Mouse (Mus musculus) cerebral cortex, adult 2 months (tissue): ENCODE measurements around the gene Cort.

Experiments used
- WGBS: fragments of 180-500 bp; shearing (Covaris S2); methylation state at CpG from one replicate; pipeline ENCODE4 v1.1.7; 2018; 5-methylcytosine and 5-hydroxymethylcytosine counted together

Cort gene

DNA sequence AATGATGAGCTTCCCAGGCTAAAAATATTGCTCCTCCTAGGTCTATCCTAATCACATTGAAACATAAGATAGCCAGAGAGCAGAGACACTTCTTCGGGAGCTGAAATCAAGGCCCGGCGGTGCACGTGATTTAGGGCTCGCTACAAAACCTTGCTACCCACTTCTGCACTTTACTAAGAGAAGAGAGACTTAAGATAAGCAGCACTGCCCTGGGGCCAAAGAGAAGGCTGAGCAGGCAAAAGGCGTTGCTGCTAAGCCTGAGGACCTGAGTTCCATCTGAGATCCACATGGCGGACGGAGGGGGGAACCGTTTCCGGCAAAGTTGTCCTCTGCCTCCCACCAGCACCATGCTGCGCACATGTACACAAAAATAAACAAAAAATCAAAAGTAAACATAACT, 28.0 kb downstream of the Cort start:
- WGBS = 13% methylated on average over 11 of the region's 11 CpGs

DNA sequence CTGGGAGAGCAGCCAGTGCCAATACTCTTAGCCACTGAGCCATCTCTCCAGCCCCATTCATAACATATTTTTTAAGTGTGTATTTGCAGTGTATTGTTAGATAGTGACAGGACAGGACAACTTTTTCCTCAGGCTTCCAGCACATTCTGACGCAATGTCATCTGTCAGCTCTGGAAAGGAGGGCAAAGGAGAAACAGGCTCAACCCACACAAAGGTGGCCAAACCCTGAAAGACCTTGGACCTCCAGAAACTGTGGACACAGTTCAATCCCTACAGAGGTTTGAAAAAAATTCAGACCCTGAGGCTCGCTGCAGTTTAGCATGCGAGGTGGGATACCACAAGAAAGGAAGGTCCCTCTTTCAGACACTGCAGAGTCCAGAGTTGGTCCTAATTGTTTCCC, 28.6 kb downstream of the Cort start:
- WGBS = 87% methylated on average over 3 of the region's 3 CpGs

DNA sequence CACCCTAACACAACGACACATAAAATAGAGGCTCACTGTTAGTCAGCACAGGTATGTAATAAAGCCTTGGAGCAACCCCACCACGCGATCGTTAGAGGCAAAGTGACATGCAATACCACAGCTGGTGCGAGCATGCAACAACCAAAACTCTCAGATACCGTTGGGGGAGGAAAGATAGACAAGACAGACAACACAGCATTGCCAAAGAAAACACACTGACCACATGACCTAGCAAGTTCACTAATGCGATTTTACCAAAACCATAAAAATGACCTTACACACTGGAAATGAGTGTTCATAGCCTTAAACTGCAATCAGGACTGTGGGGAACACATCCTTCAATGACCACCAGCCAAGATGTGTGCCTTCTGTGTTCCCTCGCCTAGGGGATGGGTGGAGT, 35.2 kb downstream of the Cort start:
- WGBS = 88% methylated on average over 8 of the region's 8 CpGs

DNA sequence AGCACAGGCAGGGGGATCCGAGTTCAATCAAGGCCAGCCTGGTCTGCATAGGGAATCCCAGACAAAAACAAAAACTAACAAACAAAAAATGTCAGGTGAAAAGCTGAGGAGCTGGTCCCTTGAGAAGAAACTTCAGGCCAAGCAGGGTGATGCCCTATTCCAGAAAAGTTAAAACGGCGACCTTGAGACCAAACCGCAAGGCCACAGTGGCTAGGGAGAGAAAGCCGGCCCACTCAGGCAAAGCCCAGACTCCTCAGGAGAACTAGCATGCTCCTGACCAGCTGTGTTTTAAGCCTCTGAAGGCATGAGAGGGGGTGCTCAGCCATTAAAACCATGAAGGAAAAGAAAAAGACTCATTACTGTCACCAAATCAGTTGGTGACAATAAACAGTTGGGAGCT, 41.2 kb downstream of the Cort start:
- WGBS = 92% methylated on average over 5 of the region's 5 CpGs

DNA sequence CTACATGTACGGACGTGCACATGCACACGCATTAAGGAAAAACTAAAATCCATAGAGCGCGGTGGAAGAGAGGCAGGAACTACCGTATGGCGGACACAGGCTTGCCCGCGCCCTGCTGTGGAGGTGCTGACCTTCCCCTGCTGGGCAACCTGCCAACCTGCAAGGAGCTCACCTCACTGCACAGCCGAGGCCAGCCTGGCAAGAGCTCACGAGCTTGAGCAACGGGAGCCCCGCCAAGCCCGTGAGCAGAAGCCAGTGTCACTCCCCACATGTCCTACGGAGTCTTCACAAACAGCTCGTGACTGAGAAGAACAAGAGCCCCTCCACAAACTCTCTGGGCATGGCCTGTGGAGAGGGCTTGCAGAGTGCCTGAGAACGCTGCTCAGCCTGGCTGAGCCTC, 45.0 kb downstream of the Cort start:
- 61% methylated on average over 17 of the region's 17 CpGs for WGBS

DNA sequence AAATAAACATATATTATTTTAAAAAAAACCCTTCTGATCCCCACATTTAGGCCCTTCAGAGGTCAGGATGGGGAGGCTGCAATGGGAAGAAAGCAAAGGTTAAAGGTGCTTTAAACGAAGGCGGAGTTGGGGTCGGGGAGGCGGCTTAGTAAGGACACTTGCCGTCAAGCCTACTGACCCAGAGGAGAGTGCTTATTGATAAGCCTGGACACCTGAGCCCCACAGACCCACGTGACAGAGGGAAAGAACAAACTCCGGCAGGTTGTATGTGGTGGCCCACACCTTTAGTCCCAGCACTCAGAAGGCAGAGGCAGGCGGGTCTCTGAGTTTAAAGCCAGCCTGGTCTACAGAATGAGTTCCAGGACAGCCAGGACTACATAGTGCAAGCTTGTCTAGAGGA, 46.5 kb downstream of the Cort start:
- WGBS = 96% methylated on average over 8 of the region's 8 CpGs

DNA sequence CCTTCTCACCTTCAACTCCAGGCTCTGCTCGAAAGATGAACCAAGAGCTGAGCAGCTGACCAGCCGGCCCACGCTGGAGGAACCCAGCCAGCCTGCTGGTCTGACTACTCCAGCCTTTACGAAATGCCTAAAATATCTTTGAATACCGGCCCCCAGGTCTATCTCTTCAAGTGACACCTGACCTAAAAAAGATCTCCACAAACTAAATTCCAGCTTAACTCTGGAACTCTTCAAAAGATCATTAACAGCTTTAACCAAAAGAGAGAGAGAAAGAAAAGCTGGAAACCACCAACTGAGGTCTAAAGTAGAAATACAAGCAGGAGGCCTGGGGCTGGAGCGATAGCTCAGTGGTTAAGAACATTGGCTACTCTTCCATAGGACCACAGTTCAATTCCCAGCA, 46.9 kb downstream of the Cort start:
- WGBS = 87% methylated on average over 6 of the region's 6 CpGs

DNA sequence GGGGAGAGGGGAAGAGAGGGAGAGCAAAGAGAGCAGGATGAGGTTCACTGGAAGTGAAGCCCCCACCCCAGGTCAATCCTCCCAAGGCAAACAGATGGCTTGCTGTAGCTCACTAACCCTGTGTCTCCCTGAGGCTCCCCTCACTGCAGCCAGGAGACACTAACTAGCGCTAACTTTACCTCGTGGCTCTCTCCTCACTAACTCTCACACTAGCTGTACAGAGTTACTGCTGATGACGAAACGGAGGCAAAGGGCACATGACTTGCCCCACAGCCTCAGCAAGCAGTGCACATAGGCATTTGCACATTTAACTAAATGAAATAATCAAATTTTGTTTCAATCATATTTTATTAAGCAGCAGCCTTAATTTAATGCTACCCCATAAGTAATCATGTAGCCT, 48.3 kb downstream of the Cort start:
- WGBS = 86% methylated on average over 4 of the region's 4 CpGs

DNA sequence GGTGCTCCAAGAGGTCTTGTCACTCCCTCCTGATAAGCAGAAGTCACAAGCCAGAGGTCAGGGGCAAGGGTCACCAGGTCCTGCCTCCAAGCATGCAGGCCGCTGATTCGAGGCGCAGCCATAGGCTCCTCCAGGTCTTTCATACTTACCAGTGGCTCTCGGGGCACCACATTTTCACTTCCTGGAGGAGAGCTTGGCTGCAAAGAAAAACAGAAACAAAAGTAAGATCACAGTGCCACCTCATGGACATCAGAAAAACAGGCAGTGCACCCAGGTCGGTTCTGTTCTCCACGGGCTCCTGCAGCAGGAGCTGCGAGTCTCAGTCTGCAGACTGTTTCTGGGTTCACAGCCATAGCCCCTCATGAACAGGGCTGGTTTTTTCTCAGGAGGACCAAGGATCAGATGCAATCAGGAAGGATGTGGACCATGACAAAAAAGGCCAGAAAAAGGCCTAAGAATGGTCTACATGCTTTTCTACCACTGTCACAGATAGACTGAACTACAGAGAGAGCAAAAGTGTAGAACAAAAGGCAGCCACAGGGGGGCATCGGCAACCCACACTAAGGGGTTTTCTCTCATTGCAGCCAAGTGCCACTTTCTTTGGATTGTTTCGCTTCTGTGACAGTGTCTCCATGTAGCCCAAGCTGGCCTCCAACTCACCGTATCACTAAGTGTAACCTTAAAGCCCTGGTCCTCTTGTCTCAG, 50.5 kb downstream of the Cort start:
- WGBS = 18% methylated on average over 10 of the region's 10 CpGs

DNA sequence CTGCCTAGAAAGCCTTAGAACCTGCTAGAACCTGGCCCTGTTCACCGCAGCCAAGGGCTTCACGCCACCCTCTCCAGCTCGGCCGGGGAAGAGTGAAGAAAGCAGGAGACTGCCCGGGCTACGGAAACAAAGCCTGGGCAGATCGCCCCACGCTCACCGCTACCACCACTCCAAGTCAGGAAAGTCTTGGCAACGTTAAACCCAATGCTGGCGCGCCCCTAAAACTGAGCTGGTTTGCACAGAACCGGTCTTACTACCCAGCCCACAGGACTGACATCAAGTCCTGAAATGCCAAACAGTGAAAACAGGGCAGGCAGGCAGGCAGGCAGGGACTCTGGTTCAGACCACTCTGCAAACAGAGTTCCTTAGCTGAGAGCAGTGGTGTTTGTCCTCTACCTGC, 51.5 kb downstream of the Cort start:
- 82% methylated on average over 13 of the region's 13 CpGs for WGBS
